Mouse (Mus musculus) C2C12 (cell line): Measurements from ENCODE around the gene Gm48552. TPM values are rescaled to one million over a fixed set of nuclear protein-coding genes. Genes with fewer than 3 reads are reported as not detected.

Experiments
- H3K27me3 ChIP-seq: one replicate; pipeline ENCODE4 v1.6.1; 2011; ENCODE audit not compliant: control insufficient read depth, insufficient read depth, insufficient read length
- H3K36me3 ChIP-seq: one replicate; pipeline ENCODE4 v1.6.1; 2011; ENCODE audit not compliant: control insufficient read depth, insufficient read depth
- H3K4me3 ChIP-seq: one replicate; pipeline ENCODE4 v1.5.1; 2011; ENCODE audit warnings: mild to moderate bottlenecking, control low read depth; ENCODE audit not compliant: poor library complexity, insufficient read depth, severe bottlenecking
- H3K79me2 ChIP-seq: one replicate; pipeline ENCODE4 v1.6.1; 2011; ENCODE audit not compliant: control insufficient read depth, insufficient read depth
- H3K79me3 ChIP-seq: one replicate; pipeline ENCODE4 v1.6.1; 2011; ENCODE audit warnings: low read depth, control low read depth
- H3ac ChIP-seq: one replicate; pipeline ENCODE3; 2011; ENCODE audit warnings: low read depth; ENCODE audit not compliant: control insufficient read depth, insufficient read length
- CEBPB ChIP-seq: IDR thresholded peaks from one replicate; pipeline ENCODE4 v1.6.1; 2011; ENCODE audit warnings: low read depth, mild to moderate bottlenecking, control low read depth, moderate library complexity
- CTCF ChIP-seq: IDR thresholded peaks from one replicate; pipeline ENCODE4 v1.5.1; 2011; ENCODE audit not compliant: control insufficient read depth, insufficient read depth, insufficient read length
- FOSL1 ChIP-seq: IDR thresholded peaks from one replicate; pipeline ENCODE4 v1.8.0; 2011; ENCODE audit warnings: mild to moderate bottlenecking, low read length; ENCODE audit not compliant: poor library complexity, insufficient read depth, severe bottlenecking
- MAX ChIP-seq: IDR thresholded peaks from one replicate; pipeline ENCODE4 v1.6.1; 2011; ENCODE audit warnings: mild to moderate bottlenecking, control low read depth
- MYOD1 ChIP-seq: IDR thresholded peaks from one replicate; pipeline ENCODE4 v1.6.1; 2011; ENCODE audit warnings: low read depth; ENCODE audit not compliant: control insufficient read depth, insufficient read length
- MYOG ChIP-seq: IDR thresholded peaks from one replicate; pipeline ENCODE4 v1.6.1; 2011; ENCODE audit not compliant: control insufficient read depth, insufficient read length; ENCODE audit errors: extremely low read depth
- USF1 ChIP-seq: IDR thresholded peaks from one replicate; pipeline ENCODE4 v1.6.1; 2011; ENCODE audit warnings: low read depth, mild to moderate bottlenecking, control low read depth, moderate library complexity
- polyA plus RNA-seq: library from polyadenylated mRNA; unstranded; fragments of >200 nt; fragmentation: generic; extraction: Trizol; gene quantifications from one replicate; pipeline ENCODE4 v1.2.1, GENCODE M21; 2012; ENCODE audit warnings: missing spikeins

Gm48552 gene
- polyA plus RNA-seq, 1 experiment = 0.20 TPM

DNA sequence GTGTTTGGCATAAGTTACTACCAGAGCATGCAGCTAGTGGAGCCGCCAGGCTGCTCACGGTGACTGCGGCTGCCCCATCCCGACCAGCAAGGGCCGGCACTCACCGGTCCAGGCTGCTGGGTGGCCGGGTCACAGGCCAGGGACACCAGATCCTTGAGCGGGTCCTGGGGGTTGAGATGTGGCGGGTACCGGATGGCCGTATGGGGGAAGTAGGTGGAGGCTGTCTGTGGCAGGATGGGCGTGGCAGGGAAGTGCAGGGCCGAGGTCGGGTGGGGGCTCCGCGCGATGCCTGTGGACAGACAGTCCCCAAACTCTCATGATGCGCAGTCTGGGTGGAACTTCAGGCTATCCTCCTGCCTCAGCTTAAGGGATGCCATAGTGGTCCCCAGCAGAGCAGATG, 15.9 kb downstream of the Gm48552 start:
- peaks cover 48% of the 10 kb centered on the region for H3K79me2 ChIP-seq
- no peak overlapping the region for H3ac ChIP-seq
- peaks cover 16% of the 10 kb centered on the region for H3K79me3 ChIP-seq
- TF ChIP-seq MYOG (no peak), USF1 (no peak), CEBPB (no peak), MYOD1 (no peak), CTCF (no peak), MAX (no peak), FOSL1 (no peak)
- no peak overlapping the region for H3K4me3 ChIP-seq
- no peaks in the 10 kb centered on the region for H3K27me3 ChIP-seq
- peaks cover 88% of the 10 kb centered on the region for H3K36me3 ChIP-seq

DNA sequence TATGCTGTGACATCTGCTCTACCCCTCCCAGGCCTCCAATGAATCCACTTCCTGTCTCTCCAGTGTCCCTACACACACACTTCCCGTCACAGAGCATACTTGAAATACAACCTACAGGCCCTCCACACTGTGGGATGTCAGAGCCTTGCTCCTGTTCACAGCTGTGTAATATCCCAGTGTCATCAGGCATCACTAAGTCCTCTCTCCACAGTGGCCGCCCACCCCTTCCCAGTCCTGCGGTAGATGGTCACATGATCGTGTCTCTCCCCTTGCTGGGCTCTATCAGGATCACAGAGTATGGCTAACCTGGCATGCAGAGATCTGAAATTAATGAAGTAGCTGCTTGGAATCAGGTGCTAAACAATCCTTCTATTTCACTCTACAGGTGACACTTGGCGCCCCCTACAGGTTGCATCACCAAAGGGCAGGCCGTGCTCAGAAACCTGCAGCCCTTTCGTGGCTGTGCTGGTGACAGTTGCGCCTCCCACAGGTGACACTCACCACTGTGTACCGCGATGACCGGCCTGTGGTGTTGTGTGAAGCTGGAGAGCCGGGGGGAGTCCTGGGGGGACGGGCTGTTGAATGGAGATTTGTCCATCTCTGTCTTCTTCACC, 16.9 kb downstream of the Gm48552 start:
- H3K36me3 ChIP-seq = peaks cover 88% of the 10 kb centered on the region
- no peak overlapping the region for H3K4me3 ChIP-seq
- H3K79me2 ChIP-seq = peaks cover 57% of the 10 kb centered on the region
- no peaks in the 10 kb centered on the region for H3K27me3 ChIP-seq
- H3ac ChIP-seq = no peak overlapping the region
- H3K79me3 ChIP-seq = peaks cover 21% of the 10 kb centered on the region
- peak; percentile 67 for TF ChIP-seq CTCF
- TF ChIP-seq FOSL1 = no peak
- no peak for TF ChIP-seq CEBPB
- no peak for TF ChIP-seq MAX
- no peak for TF ChIP-seq MYOG
- TF ChIP-seq MYOD1 = no peak
- no peak for TF ChIP-seq USF1

DNA sequence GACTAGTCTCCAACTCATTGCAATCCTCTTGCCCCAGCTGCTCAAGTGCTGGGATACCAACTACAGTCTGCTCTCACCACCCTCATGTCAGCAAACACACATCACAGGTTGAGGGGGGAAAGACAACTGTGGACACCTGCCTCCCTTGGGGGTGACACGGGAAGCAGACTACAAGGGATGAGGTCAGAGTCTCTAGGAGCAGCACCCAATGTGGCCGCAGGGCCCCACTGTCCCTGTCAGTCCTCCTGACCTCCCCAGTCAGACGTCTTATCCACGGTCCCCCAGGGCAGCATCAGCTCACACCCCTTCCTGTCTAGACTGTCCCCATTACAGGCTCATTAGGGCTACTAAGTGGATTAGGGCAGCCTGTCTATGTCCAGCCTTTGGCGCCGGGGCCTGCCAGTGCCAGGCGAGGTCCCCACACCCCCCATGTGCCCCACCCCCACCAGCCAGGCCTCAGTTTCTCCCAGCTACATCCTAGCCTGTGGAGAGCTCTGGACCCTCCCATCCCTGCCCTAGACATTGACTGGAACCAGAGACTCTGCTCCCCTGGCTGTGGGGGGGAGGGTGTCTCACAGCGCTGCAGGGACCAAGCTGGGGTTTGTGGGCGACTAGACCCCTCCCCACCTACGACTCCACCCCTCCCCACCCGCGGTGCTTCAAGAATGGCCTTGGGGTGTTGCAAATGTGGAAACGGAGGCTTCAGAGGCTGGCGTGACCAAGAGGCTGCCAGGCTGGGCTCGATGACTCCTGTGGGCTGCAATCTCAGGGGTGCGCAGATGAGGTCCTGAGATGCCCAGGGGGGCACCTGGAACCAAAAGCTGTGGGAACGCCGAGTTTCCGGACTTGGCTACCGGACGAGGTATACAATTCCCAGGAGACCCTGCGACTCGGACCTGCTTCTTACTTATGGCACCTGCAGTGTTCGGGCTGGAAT, 18.0 kb downstream of the Gm48552 start:
- no peak overlapping the region for H3K4me3 ChIP-seq
- H3K79me2 ChIP-seq = peaks cover 68% of the 10 kb centered on the region
- no peaks in the 10 kb centered on the region for H3K27me3 ChIP-seq
- peaks cover 86% of the 10 kb centered on the region for H3K36me3 ChIP-seq
- peaks cover 25% of the 10 kb centered on the region for H3K79me3 ChIP-seq
- no peak for TF ChIP-seq MAX
- no peak for TF ChIP-seq FOSL1
- TF ChIP-seq MYOD1 = no peak
- TF ChIP-seq MYOG = no peak
- no peak for TF ChIP-seq CEBPB
- no peak for TF ChIP-seq USF1
- TF ChIP-seq CTCF = no peak
- H3ac ChIP-seq = peak overlapping the region; percentile 15

DNA sequence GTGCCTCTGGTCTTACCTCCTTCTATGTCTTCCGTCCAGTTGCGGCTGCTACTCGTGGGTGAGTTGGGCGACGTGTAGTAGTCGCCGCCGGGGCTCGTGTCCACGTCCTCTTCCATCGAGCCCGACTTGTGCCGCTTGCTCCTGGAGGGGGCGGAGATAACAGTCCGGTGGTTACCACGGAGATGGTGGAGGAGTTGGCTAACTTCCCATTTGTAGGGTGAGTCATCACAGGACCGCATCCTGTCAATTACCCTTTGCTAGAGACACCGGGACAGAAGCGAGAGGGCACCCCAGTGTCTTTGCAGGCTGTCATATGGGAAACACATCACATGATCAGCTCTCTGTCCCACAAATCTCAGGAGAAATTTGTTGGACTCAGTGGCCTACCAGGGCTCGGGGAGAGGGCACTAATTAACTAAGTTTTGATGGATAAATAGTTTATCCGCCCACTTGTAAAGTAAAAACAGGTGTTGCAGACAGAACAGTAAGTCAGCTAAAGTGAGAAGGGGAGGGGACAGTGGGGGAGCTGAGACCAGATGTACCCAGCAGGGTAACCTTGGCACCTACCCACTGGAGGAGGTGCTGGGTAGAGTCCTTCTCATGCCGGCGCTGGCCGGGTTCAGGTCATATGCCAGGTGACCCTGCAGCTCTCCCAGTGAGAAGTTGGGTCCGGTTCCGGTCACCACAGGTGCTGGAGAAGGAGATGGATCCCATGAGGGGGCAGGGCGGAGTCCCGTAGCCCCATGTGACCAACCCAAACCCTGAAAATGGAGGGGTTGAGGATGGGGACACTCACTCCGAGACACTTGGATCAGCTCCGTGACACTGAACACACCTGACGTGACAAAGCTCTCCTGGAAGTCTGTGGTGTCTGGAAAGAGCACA, 19.0 kb downstream of the Gm48552 start:
- Histone ChIP-seq H3K79me2 (peaks cover 70% of the 10 kb centered on the region), H3K27me3 (no peaks in the 10 kb centered on the region), H3K36me3 (peaks cover 85% of the 10 kb centered on the region), H3K4me3 (no peak overlapping the region), H3ac (peak overlapping the region; percentile 15), H3K79me3 (peaks cover 25% of the 10 kb centered on the region)
- TF ChIP-seq FOSL1 = peak; percentile 39
- TF ChIP-seq USF1 = peak; percentile 96
- TF ChIP-seq CTCF = no peak
- TF ChIP-seq MYOG = no peak
- TF ChIP-seq MAX = peak; percentile 39
- no peak for TF ChIP-seq CEBPB
- no peak for TF ChIP-seq MYOD1

DNA sequence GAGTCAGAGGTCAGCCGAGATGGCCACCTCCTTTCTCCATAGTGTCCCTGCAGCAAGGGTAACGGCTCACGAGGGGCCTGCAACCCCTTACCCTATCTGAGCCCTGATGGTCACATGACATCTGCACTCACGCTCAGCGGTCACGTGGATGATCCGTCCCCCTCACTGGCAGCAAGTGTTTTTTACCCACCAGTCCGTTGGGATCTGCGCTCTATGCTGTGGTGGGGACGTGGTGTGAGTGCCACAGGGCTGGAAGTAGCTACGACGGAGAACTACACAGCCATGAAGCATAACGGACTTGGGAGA, 19.6 kb downstream of the Gm48552 start:
- H3K36me3 ChIP-seq = peaks cover 85% of the 10 kb centered on the region
- TF ChIP-seq MAX = no peak
- no peak for TF ChIP-seq FOSL1
- TF ChIP-seq MYOG = no peak
- no peak for TF ChIP-seq MYOD1
- H3K4me3 ChIP-seq = no peak overlapping the region
- H3ac ChIP-seq = peak overlapping the region; percentile 12
- peaks cover 31% of the 10 kb centered on the region for H3K79me3 ChIP-seq
- no peaks in the 10 kb centered on the region for H3K27me3 ChIP-seq
- peaks cover 74% of the 10 kb centered on the region for H3K79me2 ChIP-seq
